Mouse (Mus musculus): ENCODE measurements around the gene Ets1.

The Ets1 gene

DNA sequence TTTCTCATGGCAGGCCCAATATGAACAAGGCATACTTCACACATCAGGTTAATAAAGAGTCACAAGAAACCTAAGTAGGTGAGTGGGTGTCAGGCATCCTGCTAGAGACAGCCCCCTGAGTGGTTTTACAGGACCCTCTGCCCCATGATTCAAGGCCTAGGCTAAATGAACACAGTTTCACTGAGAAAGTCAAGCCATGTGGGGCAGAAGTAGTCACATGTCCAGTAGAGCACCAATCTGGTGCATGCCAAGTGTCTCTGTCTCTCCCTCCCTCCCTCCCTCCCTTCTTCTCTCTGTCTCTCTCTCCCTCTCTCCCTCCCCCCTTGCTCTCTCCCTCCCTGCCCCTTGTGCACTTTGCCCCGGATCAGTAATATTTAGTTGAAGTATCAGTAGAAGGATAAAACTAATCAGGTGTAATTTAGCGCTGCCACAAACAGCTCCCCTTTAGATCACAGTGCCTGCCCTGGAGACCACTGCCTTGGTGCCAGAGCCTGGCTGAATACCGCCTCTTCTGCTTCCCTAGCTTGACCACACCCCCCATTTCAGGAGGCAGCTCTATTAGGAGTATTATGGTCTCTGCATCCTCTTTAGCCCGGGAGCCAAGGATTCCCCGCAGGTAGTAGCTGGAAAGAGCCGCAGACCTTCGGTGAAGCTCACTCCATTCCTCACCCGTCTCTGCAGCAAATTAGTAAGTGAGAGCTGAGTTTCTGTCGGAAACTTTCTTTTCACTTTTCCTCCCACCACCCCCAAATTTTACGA is at the start of gene Ets1:
Ets1 (plus strand) TSS at position 595 of the 759 bp plus-strand sequence.
- no peak for DNase-seq (ENCODE audit: low spot score in 2 of 2)

DNA sequence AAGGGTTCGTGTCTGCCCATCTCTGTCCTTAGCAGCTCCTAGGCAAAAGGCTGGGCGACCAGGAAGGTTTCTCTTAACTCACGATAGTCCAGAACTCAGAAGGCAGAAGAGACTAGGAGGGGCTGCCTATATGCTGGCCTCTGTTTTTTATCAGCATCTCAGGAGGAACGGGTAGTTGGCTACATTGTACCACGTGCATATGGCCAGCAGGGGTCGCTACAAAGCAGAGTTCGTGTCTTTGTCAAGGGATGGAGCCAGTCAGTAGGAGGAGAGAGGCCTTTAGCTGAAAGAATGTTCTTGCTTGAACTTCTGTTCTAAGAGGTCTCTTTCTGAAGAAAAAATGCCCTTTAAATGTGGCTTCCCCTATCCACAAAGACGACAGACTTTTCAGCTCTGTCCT is 46.1 kb upstream of the Ets1 start:
- peak; percentile 55 to 81 for DNase-seq (ENCODE audit: low spot score in 2 of 2)

DNA sequence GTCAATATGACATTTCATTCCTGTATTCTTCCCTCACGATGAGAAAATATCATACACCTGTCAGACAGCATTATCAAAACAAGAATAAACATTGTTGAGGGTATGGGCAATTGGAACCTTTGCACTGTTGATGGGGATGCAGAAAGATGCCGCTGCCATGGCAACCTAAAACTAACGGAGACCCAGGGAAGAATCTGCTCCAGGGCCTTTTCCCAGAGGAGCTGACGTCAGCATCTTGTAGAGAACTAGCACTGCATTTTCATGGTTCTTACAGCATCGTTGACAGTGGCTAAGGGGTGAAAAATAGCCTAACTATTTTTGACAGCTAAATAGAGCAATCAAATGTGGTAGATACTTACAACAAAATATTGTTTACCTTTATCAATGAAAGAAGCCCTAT is 45.5 kb upstream of the Ets1 start:
- DNase-seq (ENCODE audit: low spot score in 2 of 2) = no peak

DNA sequence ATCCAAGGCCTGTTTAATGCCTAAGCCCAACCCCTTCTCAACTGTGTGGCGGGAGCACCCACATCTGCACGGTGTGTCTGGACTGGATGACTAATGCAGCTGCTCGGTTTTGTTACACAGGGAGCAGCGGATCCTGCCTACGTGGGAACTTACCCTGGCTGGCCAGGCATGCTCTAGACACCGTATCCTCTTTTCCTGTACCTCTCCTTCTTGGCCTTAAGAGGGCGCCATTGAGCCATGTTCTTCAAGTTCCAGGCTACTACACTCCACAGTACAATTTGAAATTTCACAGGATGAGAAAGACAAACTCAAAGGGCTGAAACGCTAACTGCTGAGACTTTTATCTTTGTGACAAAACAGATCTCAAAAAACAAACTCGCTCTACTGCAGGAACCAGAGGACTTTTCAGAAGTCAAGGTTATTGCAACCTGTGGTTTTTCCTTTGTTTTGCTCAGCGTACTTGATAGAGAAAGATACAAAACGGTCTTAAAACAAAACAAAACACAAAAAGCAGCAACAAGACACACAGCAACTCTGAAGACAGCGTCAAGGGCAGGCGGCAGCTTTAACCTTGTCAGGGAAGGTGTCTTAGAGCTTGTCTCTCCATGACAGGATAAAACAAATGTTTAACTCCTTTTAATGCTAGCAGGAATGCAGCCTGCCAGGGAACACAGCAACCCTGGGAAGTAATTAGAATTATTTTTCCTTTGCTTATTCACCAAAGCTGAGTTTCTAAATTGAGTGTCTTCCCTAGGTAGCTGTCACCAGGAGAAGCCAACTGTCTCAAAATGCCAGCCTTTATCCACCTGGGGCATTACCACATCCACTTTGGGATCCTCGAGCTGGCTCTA is 44.1 kb upstream of the Ets1 start:
- peak; percentile 38 to 56 for DNase-seq (ENCODE audit: low spot score in 2 of 2)

DNA sequence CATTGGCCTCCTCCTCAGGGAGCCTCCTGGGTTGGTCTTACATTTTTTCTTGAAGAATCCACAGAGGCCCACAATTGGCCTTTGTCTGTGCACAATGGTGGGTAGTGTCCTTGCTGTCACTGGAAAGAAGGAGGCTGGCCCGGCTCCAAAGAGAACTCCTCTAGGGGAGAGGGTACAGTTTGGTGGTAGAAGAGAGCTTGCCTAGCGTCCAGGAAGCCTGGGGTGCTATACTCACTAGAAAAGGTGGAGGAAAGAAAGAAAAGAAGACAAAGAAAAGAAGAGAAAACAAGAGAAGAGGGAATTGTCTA is 43.5 kb upstream of the Ets1 start:
- DNase-seq (ENCODE audit: low spot score in 2 of 2) = no peak

DNA sequence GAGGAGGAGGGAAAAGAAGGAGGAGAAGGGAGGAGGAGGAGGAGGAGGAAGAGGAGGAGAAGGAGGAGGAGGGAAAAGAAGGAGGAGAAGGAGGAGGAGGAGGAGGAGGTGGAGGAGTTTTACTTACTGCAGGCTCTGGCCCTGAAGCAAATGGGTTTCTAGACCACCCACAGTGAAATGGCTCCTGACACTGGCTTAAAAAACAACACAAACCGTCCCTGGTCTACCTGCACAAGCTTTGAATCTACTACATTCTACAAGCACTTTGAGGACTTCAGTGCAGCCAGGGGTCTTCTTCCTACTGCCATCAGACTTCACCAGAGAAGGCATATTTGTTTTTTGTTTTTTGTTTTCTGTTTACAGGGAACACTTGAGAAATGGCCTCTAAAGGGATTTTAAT is 42.2 kb upstream of the Ets1 start:
- no peak for DNase-seq (ENCODE audit: low spot score in 2 of 2)

DNA sequence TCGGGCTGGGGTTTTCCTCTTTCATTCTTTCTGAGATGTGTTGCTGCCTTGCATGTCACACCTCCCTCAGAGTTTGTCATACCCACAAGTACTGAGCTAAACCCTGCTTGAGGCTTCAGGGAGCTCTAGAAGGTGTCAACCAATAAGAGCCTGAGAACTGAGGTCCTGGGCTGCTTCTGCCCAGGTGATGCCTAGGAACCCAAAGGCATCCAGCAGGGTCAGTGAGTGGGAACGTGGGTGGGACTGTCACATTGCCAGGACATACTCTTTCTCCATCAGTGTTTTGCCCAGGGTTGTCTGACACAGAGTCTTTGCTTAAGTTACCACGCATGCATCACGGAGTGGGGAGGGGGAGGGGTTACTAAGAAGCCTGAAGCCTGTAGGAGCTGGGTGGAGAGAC is 41.7 kb upstream of the Ets1 start:
- DNase-seq (ENCODE audit: low spot score in 2 of 2) = no peak

DNA sequence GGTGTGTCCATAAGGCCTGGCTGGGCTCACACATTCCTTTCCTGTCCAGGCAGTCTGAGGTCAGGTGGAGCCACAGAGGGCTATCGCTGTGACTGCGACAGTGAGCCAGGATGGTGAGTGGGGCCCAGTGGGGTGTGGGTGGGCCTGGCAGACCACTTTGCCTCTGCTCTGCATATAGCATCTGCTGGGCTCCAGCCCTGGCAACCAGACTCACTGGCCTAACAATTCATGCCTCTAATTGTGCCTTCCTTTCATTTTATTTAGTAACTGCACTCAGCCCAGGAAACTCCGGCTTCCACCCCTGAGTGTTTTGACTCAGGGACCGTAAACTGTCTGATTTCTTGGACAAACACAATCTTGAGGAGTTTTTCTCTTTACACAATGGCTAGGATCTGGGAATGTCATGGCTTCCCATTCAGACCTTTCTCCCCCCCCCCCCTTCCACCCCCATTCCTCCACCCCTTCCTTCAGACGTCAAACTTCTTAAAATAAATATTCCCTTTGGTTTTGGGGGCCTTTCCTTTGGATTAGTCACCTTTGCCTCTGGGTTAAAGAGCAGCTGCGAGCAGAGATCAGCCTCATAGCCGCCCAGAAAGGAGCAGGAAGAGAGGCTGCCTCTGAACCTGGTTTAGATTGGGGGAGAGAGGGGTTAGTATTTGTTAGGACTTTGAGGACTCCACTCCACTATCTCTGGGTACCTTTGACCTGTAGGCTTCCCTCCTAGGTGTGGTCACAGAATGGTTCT is 40.8 kb upstream of the Ets1 start:
- DNase-seq (ENCODE audit: low spot score in 2 of 2) = no peak

DNA sequence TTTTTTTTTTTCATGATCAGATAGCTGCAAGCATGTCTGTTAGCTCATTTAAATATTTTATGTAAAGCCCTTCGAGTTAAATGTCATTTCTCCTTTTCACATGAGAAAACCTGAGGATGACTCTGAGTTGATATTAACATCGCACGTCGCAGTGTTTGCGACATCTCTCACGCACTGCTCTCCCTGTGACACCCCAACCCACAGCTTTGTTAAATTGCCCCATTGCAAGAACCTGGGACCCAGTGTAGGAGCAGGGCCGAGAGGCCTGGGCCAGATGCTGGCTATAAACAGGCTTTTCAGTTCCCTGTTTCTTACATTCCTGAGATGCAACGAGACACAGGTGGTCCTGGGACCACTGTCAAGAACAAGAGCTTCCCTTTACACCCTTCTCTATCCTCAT is 39.7 kb upstream of the Ets1 start:
- no peak for DNase-seq (ENCODE audit: low spot score in 2 of 2)

DNA sequence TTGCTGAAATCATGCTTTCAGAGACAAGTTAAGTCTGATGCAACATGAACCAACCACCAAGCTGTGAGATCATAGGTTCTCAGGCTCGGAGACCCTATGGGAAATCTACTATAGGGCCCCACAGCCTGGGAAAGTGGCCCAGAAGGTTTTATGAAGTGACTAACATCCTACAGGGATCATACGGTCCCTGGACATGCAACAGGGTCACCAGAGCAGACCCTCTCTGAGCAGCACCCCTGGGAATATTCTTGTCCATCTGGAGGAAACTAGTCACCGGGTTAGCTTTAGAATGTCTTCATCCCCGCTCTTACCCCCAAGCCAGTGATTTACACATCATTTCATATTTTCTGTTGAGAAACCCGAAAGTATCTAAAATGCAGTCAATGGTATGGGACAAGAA is 34.1 kb upstream of the Ets1 start:
- no peak for DNase-seq (ENCODE audit: low spot score in 2 of 2)

DNA sequence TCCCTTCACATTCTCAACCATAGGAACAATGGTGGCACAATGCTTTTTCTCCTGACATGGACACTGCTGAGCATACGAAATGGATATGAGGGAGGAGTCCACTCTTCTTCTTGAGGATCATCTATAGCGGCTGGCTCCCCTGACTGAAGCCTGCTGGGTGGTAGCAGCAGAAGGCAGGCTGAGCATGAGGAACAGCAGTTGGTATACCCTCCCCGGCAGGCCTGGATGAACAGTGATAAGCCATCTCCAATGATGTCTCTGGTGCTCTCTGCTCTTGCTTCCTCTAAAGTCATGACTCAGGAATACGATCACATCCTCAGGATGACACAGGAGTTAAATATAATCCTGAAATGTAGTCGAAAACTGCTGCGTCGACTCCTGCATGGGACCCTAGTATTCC is 32.9 kb upstream of the Ets1 start:
- DNase-seq (ENCODE audit: low spot score in 2 of 2) = no peak

DNA sequence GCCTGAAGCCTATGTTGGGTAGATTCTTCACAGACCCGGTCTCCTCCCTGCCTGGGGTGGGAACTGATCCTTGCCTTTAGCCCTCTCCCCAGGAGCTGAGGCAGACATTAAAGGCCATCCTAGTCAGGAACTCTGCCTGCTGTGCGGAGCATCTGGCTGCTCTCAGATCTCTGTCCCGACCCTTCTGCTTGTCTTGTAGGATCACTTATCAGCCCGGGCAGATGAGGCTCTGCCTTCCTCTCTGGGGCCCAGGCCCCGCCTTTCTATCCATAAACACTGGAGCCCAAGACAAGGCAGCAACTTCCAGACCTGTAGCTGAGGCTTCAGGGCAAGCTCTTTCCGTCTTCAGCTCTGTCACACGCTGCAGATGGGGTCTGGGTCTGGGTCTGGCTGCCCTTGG is 28.8 kb upstream of the Ets1 start:
- DNase-seq (ENCODE audit: low spot score in 2 of 2) = no peak

DNA sequence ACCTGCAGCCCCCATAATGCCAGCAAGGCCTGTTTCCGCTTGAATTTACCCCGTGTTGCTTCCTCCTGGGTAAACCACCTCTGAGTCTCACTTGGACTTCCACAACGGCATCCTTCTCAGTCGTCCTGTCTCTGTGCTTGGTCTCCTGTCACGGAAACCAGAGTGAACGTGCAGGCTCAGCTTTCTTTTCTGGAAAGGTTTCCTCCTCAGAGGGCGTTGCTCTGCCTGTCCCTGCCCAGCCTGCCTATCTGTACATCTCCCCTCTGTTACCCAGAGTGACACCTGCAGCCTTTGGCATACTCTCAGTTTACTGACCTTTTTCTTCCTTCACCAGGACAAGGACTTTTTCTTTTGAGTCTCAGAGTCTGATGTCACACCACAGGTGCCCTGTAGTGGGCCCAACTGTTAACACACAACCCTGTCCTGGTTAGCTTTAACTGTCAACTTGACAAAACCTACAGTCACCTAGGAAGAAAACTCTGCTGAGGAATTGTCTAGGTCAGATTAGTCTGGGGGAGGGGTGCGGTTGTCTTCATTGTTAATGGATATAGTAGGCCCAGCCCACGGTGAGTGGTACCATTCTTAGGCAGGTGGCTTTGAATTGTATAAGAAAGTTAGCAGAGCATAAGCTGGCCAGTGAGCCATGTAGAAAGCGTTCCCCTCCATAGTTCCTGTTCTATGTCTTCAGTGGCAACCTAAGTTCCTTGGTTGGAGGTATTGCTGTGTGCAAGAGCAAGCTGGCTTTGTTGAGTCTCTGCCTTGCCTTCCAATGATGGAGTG is 27.0 kb upstream of the Ets1 start:
- DNase-seq (ENCODE audit: low spot score in 2 of 2) = no peak

DNA sequence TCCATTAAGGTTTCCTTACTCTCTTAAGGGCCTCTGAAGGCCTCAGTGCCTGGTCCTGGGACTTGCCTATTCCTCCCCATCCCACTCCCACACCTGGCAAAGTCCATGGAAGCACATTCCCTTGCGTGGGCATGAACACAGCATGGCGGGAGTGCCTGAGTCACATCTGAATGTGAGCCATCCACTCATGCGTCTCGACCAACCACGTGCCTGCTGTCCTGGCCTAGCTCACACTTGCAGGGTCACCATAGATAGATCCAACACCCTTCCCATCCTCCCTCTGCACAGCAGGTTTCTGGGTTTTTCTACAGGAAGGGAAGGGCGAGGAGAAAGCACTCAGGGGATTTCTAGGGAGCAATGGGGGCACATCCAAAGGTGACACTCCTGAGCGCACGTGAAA is 25.8 kb upstream of the Ets1 start:
- no peak for DNase-seq (ENCODE audit: low spot score in 2 of 2)

DNA sequence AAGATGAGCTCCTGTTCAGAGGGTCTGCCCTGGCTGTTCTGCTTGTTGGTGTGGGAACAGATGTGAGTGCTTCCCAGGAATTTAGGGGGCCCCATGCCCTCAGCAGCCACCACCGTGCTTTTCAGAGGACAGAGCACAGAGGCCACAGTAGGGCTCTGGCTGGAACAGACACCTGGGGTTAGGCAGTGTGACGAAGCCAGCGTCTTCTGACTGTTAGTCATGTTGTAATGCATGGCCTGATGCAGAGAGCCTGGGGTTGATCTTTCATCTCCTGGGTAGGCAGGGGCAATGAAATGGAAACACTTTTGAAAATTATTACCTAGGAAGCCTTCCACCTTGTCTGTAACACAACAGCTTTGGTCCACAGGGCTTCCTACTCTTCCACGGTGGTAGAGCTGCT is 25.4 kb upstream of the Ets1 start:
- no peak for DNase-seq (ENCODE audit: low spot score in 2 of 2)

DNA sequence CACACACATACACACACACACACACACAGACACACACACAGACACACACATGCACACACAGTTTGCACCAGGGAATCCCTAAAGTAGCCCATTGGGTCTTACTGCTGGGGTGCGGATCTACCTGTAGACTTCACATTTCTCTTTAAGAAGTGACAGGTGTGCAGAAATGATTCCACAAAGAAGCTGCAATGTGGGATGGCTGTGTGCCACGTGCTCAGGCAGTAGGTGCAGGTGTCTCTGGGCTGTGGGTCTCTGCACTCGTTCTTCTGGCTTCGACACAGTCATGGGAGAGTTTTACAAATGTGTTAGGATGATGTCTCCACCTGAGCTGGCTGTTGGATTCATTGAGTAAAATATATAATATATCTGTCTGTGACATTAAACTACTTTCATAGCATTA is 24.7 kb upstream of the Ets1 start:
- no peak for DNase-seq (ENCODE audit: low spot score in 2 of 2)

DNA sequence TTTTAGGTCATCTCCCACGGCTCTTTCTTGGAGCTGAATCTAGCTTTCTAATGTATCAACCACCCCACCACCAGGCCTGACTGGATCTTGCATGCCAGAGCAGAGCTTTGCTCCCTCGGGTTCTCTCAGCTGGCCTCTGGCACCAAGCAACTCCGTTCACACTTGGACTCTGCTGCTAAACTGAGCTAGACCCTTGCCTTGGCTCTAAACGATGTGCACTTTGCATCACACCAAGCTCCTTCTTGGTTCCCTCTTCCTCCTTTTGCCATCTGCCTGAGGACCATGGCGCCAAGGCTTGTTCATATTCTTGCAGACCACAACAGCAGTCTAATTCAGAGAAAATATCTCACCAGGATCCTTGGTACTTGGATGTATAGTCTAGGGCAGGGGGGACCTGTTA is 23.6 kb upstream of the Ets1 start:
- no peak for DNase-seq (ENCODE audit: low spot score in 2 of 2)

DNA sequence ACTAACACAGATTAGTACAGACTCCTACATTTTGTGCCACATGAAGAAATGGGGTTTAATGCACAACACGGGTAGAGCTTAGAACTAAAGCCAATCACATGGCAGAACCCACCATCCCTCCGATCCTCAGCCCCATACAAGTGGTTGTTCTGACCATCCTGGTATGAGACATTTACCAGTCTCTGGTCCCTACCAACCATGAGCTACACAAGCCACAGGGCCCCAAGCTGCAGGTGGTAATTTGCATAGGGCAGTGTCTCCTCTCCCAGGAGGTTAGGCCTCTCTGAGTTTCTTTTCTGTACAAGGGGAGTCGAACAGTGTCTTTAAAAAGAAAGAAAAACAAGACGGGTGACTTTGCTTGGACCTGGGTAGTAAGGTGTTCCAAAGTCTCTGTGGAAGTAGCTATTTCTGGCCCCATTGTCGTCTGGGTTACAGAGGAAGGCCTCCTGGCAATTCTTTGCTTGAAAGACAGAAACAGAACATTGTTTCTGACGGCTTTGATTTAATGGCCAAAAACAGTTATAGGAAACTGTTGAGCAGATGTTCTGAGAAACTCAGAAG is 23.1 kb upstream of the Ets1 start:
- DNase-seq (ENCODE audit: low spot score in 2 of 2) = no peak

DNA sequence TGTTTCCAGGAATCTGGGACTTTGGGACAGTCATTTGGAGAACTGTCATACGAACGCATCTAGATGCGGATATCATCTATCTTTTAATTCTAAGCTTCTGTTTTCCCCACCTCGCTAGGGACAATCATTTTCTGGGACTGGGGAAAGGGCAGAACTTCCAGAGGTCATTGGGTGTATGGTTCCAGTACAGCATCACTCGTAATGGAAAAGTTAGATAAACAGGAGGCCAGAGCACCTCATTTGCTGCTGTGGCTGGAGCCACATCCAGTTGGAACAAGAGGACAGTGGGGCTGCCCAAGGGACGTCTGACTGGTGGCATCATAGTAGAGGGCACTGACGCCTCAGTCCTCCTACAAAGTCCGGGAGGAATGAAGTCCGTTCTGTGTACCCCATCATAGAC is 21.8 kb upstream of the Ets1 start:
- DNase-seq (ENCODE audit: low spot score in 2 of 2) = no peak

DNA sequence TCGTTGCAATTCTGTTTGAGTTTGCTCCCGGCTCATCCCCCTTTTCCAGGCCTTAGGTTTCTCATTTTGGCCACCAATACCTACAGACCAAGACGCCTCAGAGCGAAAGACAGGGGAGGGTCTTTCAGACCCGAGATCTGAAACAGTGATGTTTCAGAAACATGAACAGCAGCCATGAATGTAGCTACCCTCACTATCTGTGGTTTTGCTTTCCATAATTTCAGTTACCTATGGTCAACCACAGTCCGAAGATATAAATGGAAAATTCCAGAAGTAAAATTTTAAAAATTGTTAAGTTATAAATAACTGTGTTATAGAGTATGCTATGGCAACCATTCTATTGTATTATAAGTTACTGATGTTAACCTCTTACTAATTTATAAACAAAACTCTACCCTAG is 20.6 kb upstream of the Ets1 start:
- no peak for DNase-seq (ENCODE audit: low spot score in 2 of 2)

DNA sequence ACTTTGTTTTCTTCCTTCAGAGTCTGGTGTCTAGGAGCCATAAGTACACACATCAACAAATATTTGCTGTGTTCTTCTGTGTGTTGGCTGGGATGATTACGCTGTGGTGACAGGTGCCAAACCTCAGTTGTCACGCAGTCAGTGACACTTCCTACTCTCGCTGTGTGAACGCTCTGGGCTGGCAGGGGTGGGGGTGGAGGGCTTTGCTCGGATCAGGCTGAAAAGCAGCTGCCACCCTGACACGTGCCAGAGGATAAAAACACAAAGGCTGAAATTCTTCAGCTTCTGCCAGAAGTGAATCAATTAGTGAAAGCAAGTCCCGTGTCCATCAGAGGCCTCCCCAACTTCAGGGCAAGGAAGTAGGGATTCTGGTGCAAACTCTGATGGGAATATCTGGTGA is 20.0 kb upstream of the Ets1 start:
- no peak for DNase-seq (ENCODE audit: low spot score in 2 of 2)

Data from frontal cortex, postnatal 14 days (tissue).